Mouse (Mus musculus): ENCODE measurements around the gene Hhip.

GRCm38 (mm10) chr8:79995075-79995474, 62.7 kb downstream of the Hhip start:
- TF ChIP-seq CTCF (IDR thresholded peaks at IDR 0.05; ENCODE audit: low read depth), result no peak
- no peak for TF ChIP-seq EP300 (IDR thresholded peaks at IDR 0.05; ENCODE audit: low read depth)
